Mouse (Mus musculus): ENCODE measurements at regions not wholly inside any gene's neighbourhood (a gene's known extent, or its start where the extent isn't known, plus 50 kb on each side); places are given as distances from the start of the nearest gene placed in this dataset.

GRCm38 (mm10) chr13:14898495-14898894, 268.5 kb downstream of the AW209491 start:
- no peak for DNase-seq (ENCODE audit: low spot score)
- 74% methylated on average over 1 of the region's 1 CpGs for WGBS
- Histone ChIP-seq H3K27ac (replicated peaks) (no peak overlapping the region), H3K4me3 (ENCODE audit: low read depth, low read length) (no peak overlapping the region), H3K9ac (ENCODE audit: low read length) (no peak overlapping the region), H3K27me3 (ENCODE audit: control insufficient read depth, insufficient read depth, low read length) (no peaks in the 10 kb centered on the region), H3K4me2 (replicated peaks; ENCODE audit: low read depth) (no peak overlapping the region), H3K36me3 (ENCODE audit: control insufficient read depth, insufficient read depth, low read length) (no peaks in the 10 kb centered on the region), H3K9me3 (ENCODE audit: control insufficient read depth, low read length) (no peaks in the 10 kb centered on the region), H3K4me1 (replicated peaks; ENCODE audit: control insufficient read depth, insufficient read depth) (no peaks in the 10 kb centered on the region)
- no peak for TF ChIP-seq EP300 (optimal IDR thresholded peaks at IDR 0.05)
- TF ChIP-seq CTCF (IDR thresholded peaks at IDR 0.05; ENCODE audit: low read depth) = no peak
- ATAC-seq (ENCODE audit: low FRiP score, low TSS enrichment) = no peak

GRCm38 (mm10) chr13:14930137-14930785, 300.3 kb downstream of the AW209491 start:
- Histone ChIP-seq H3K27me3 (ENCODE audit: control insufficient read depth, insufficient read depth, low read length) (no peaks in the 10 kb centered on the region), H3K9me3 (ENCODE audit: control insufficient read depth, low read length) (no peaks in the 10 kb centered on the region), H3K4me1 (replicated peaks; ENCODE audit: control insufficient read depth, insufficient read depth) (no peaks in the 10 kb centered on the region), H3K4me2 (replicated peaks; ENCODE audit: low read depth) (no peak overlapping the region), H3K27ac (replicated peaks) (no peak overlapping the region), H3K4me3 (ENCODE audit: low read depth, low read length) (no peak overlapping the region), H3K36me3 (ENCODE audit: control insufficient read depth, insufficient read depth, low read length) (no peaks in the 10 kb centered on the region), H3K9ac (ENCODE audit: low read length) (no peak overlapping the region)
- ATAC-seq (ENCODE audit: low FRiP score, low TSS enrichment) (peak; percentile 32; the same call in 1 of the 2 replicates), DNase-seq (ENCODE audit: low spot score) (no peak)
- no peak for TF ChIP-seq CTCF (IDR thresholded peaks at IDR 0.05; ENCODE audit: low read depth)
- WGBS = 54% methylated on average over 3 of the region's 3 CpGs

GRCm38 (mm10) chr13:14966187-14966726, 336.3 kb downstream of the AW209491 start:
- Histone ChIP-seq H3K4me1 (replicated peaks; ENCODE audit: control insufficient read depth, insufficient read depth) (no peaks in the 10 kb centered on the region), H3K27ac (replicated peaks) (no peak overlapping the region), H3K4me2 (replicated peaks; ENCODE audit: low read depth) (no peak overlapping the region), H3K36me3 (ENCODE audit: control insufficient read depth, insufficient read depth, low read length) (no peaks in the 10 kb centered on the region), H3K9me3 (ENCODE audit: control insufficient read depth, low read length) (no peaks in the 10 kb centered on the region), H3K4me3 (ENCODE audit: low read depth, low read length) (no peak overlapping the region), H3K9ac (ENCODE audit: low read length) (no peak overlapping the region), H3K27me3 (ENCODE audit: control insufficient read depth, insufficient read depth, low read length) (no peaks in the 10 kb centered on the region)
- 51% methylated on average over 1 of the region's 1 CpGs for WGBS
- DNase-seq (ENCODE audit: low spot score) (no peak), ATAC-seq (ENCODE audit: low FRiP score, low TSS enrichment) (no peak)
- TF ChIP-seq EP300 (optimal IDR thresholded peaks at IDR 0.05) (no peak), CTCF (IDR thresholded peaks at IDR 0.05; ENCODE audit: low read depth) (no peak)

- H3K27me3 ChIP-seq (ENCODE audit: control insufficient read depth, insufficient read depth, low read length) = no peaks in the 10 kb centered on the region
- no peaks in the 10 kb centered on the region for H3K9me3 ChIP-seq (ENCODE audit: control insufficient read depth, low read length)
- no peak for ATAC-seq (ENCODE audit: low FRiP score, low TSS enrichment)
- WGBS = 66% methylated on average over 3 of the region's 3 CpGs
- H3K36me3 ChIP-seq (ENCODE audit: control insufficient read depth, insufficient read depth, low read length) = no peaks in the 10 kb centered on the region
- no peak overlapping the region for H3K27ac ChIP-seq (replicated peaks)
- TF ChIP-seq EP300 (optimal IDR thresholded peaks at IDR 0.05) = no peak
- no peak for TF ChIP-seq CTCF (IDR thresholded peaks at IDR 0.05; ENCODE audit: low read depth)
- H3K4me1 ChIP-seq (replicated peaks; ENCODE audit: control insufficient read depth, insufficient read depth) = no peaks in the 10 kb centered on the region
- H3K9ac ChIP-seq (ENCODE audit: low read length) = no peak overlapping the region
- H3K4me2 ChIP-seq (replicated peaks; ENCODE audit: low read depth) = no peak overlapping the region
- DNase-seq (ENCODE audit: low spot score) = no peak
- no peak overlapping the region for H3K4me3 ChIP-seq (ENCODE audit: low read depth, low read length)
Measured at GRCm38 (mm10) chr13:15002700-15003099, 372.7 kb downstream of the AW209491 start.

GRCm38 (mm10) chr13:15011638-15012037, 381.7 kb downstream of the AW209491 start:
- Histone ChIP-seq H3K4me1 (replicated peaks; ENCODE audit: control insufficient read depth, insufficient read depth) (no peaks in the 10 kb centered on the region), H3K4me3 (ENCODE audit: low read depth, low read length) (no peak overlapping the region), H3K27ac (replicated peaks) (no peak overlapping the region), H3K4me2 (replicated peaks; ENCODE audit: low read depth) (no peak overlapping the region), H3K36me3 (ENCODE audit: control insufficient read depth, insufficient read depth, low read length) (no peaks in the 10 kb centered on the region), H3K9me3 (ENCODE audit: control insufficient read depth, low read length) (no peaks in the 10 kb centered on the region), H3K9ac (ENCODE audit: low read length) (no peak overlapping the region), H3K27me3 (ENCODE audit: control insufficient read depth, insufficient read depth, low read length) (no peaks in the 10 kb centered on the region)
- DNase-seq (ENCODE audit: low spot score) (no peak), ATAC-seq (ENCODE audit: low FRiP score, low TSS enrichment) (no peak)
- no peak for TF ChIP-seq CTCF (IDR thresholded peaks at IDR 0.05; ENCODE audit: low read depth)
- no peak for TF ChIP-seq EP300 (optimal IDR thresholded peaks at IDR 0.05)

All from stomach, postnatal 0 days (tissue).